28 mouse cellular contexts compared by ENCODE assay signal in genomic region chr15:51689498-51689897, GRCm38 (mm10).
DNase-seq lines count a peak whose midpoint lies in the region; ATAC-seq lines count a peak whose summit lies in the region.
"Had no signal": no experiment of that assay in that cellular context is flagged by ENCODE, and none has a peak within 500 bp of the region (broad histone marks: within the 10 kb centered on the region; RNA-seq: fewer than 3 reads in every experiment).

No protein-coding gene starts in this region.

- no peak overlapping the region for H3K4me2 ChIP-seq in forebrain, embryonic 11.5 days (ENCODE audit: low read depth, low read length, severe bottlenecking)
- H3K4me2 ChIP-seq: heart, embryonic 11.5 days; hindbrain, embryonic 14.5 days had no signal

- no peak overlapping the region for H3K4me3 ChIP-seq in forebrain, embryonic 11.5 days (ENCODE audit: low read depth, low read length)
- H3K4me3 ChIP-seq: forebrain, embryonic 10.5 days; hindbrain, embryonic 10.5 days had no signal

- H3K9ac ChIP-seq in forebrain, embryonic 11.5 days (ENCODE audit: low read length) = no peak overlapping the region
- H3K9ac ChIP-seq: forebrain, postnatal 0 days; hindbrain, embryonic 14.5 days had no signal

- DNase-seq in heart, adult 11 months = peak; percentile 25
- DNase-seq in heart, postnatal 10 days = no peak
- DNase-seq in A20 (ENCODE audit: low read depth, low spot score) = peak; percentile 10
- no peak for DNase-seq in thymus, postnatal 4 days
- DNase-seq in forebrain, embryonic 11.5 days (ENCODE audit: low spot score) = no peak
- DNase-seq in lung, postnatal 14 days = no peak
- DNase-seq: adrenal gland, adult 8-10 months; adrenal gland, postnatal 25 days; B cell, adult 2 months; cerebellum, adult 11-12 months; cerebellum, adult 8-10 months; cerebellum, postnatal 10 days; cerebellum, postnatal 36 days; forebrain, postnatal 0 days; gastrocnemius, postnatal 25 days; heart, postnatal 36 days had no signal

- intact Hi-C loops in heart, postnatal 10 days (cut with DNase I) = no loop called here

- 91% methylated on average over 1 of the region's 1 CpGs for WGBS in forebrain, embryonic 11.5 days

- no peaks in the 10 kb centered on the region for H3K27me3 ChIP-seq in forebrain, embryonic 11.5 days (ENCODE audit: control insufficient read depth, insufficient read depth, low read length)
- H3K27me3 ChIP-seq: CH12.LX had no signal

- ATAC-seq in common myeloid progenitor, adult 5-6 weeks (replicated peaks; ENCODE audit: low read depth, poor library complexity, severe bottlenecking) = peak; percentile 69; the same call in 1 of the 2 replicates
- peak; percentile 81 for ATAC-seq in megakaryocyte progenitor cell, adult 5-6 weeks (replicated peaks; ENCODE audit: poor library complexity)
- no peak for ATAC-seq in forebrain, embryonic 11.5 days (replicated peaks; ENCODE audit: low FRiP score)
- ATAC-seq: activated CD4-positive, CD25-positive, alpha-beta regulatory T cell, adult 4 months; forebrain, embryonic 14.5 days; forebrain, postnatal 0 days; hindbrain, postnatal 0 days; inflammation-experienced regulatory T-cells, adult 6 months had no signal

- H3K4me1 ChIP-seq in forebrain, embryonic 11.5 days (replicated peaks; ENCODE audit: control insufficient read depth, insufficient read depth, low read length) = no peaks in the 10 kb centered on the region
- H3K4me1 ChIP-seq: forebrain, embryonic 10.5 days; hindbrain, embryonic 10.5 days had no signal

- no peaks in the 10 kb centered on the region for H3K9me3 ChIP-seq in forebrain, embryonic 11.5 days (ENCODE audit: control insufficient read depth, low read length)
- H3K9me3 ChIP-seq: forebrain, embryonic 10.5 days; G1E; hindbrain, embryonic 10.5 days had no signal

- no peaks in the 10 kb centered on the region for H3K36me3 ChIP-seq in forebrain, embryonic 11.5 days (ENCODE audit: control insufficient read depth, insufficient read depth, low read length)
- H3K36me3 ChIP-seq: forebrain, embryonic 10.5 days; G1E; hindbrain, embryonic 10.5 days had no signal

- no peak overlapping the region for H3K27ac ChIP-seq in forebrain, embryonic 11.5 days (ENCODE audit: low read depth, low read length)
- H3K27ac ChIP-seq: forebrain, embryonic 10.5 days; hindbrain, embryonic 10.5 days; hindbrain, embryonic 14.5 days; hindbrain, postnatal 0 days had no signal

Comparison
In these comparisons a context has a peak if more than half of its experiments do, and no peak if none do; other contexts are left out.
1. DNase-seq: peak in heart, adult 11 months (single experiment) and A20 (single experiment); none in heart, postnatal 10 days (0 of 2), thymus, postnatal 4 days (single experiment), forebrain, embryonic 11.5 days (single experiment) and lung, postnatal 14 days (single experiment).